ENCODE assay signal across 22 mouse cellular contexts in genomic region chr8:81361162-81361561, GRCm38 (mm10).
"Had no signal": no experiment of that assay in that cellular context is flagged by ENCODE, and none has a peak within 500 bp of the region (broad histone marks: within the 10 kb centered on the region; RNA-seq: fewer than 3 reads in every experiment).

No protein-coding gene starts in this region.

- H3K4me3 ChIP-seq: limb, embryonic 10.5 days; limb, embryonic 13.5 days; liver, embryonic 12.5 days; liver, embryonic 15.5 days; lung, embryonic 15.5 days; midbrain, embryonic 12.5 days; midbrain, embryonic 15.5 days; neural tube, embryonic 12.5 days; neural tube, embryonic 15.5 days had no signal

- H3K27ac ChIP-seq: limb, embryonic 10.5 days; limb, embryonic 13.5 days; liver, embryonic 12.5 days; liver, embryonic 15.5 days; lung, embryonic 15.5 days; midbrain, embryonic 12.5 days; midbrain, embryonic 15.5 days; neural tube, embryonic 12.5 days; neural tube, embryonic 15.5 days; stomach, postnatal 0 days had no signal

- DNase-seq: kidney, adult 18-20 months; kidney, adult 9 months; kidney, postnatal 14 days; kidney, postnatal 4 days; liver; lung, adult 18-20 months; lung, postnatal 10 days; lung, postnatal 36 days; right cerebral cortex, postnatal 4 days; thymus, adult 2 months; thymus, postnatal 14 days; thymus, postnatal 4 days had no signal

- ATAC-seq: liver, embryonic 12.5 days; midbrain, embryonic 15.5 days had no signal
